Comparison of ENCODE assay signal across 21 mouse cellular contexts in genomic region chr19:46794181-46794580, GRCm38 (mm10). TPM values are rescaled to one million over a fixed set of nuclear protein-coding genes. Genes with fewer than 3 reads are reported as not detected.
DNase-seq lines count a peak whose midpoint lies in the region; ATAC-seq lines count a peak whose summit lies in the region.
"Had no signal": no experiment of that assay in that cellular context is flagged by ENCODE, and none has a peak within 500 bp of the region (broad histone marks: within the 10 kb centered on the region; RNA-seq: fewer than 3 reads in every experiment).

No protein-coding gene starts in this region.

- DNase-seq in embryonic facial prominence, embryonic 11.5 days (ENCODE audit: low spot score) = peak; percentile 30
- no peak for DNase-seq in embryonic facial prominence, embryonic 10.5 days (ENCODE audit: low spot score)
- DNase-seq in embryonic facial prominence, embryonic 14.5 days (ENCODE audit: low spot score) = peak; percentile 44
- DNase-seq in retina, adult 2 months (ENCODE audit: low read depth, low spot score) = peak; percentile 47
- DNase-seq in retina, postnatal 1 day = peak; percentile 67
- DNase-seq in cerebellum, adult 11-12 months = no peak
- DNase-seq in forebrain, embryonic 11.5 days (ENCODE audit: low spot score) = no peak
- no peak for DNase-seq in liver, embryonic 11.5 days (ENCODE audit: low spot score)
- DNase-seq: adrenal gland, adult 2 months; adrenal gland, postnatal 10 days; adrenal gland, postnatal 25 days; cerebellum, adult 11 months; cerebellum, adult 2 months; cerebellum, adult 9-10 months; cerebellum, postnatal 10 days; cerebellum, postnatal 36 days; embryo, embryonic 11 days had no signal

- 34% methylated on average over 8 of the region's 8 CpGs for WGBS in embryonic facial prominence, embryonic 11.5 days
- WGBS in embryonic facial prominence, embryonic 10.5 days = 42% methylated on average over 8 of the region's 8 CpGs
- WGBS in embryonic facial prominence, embryonic 14.5 days = 29% methylated on average over 8 of the region's 8 CpGs
- 84% methylated on average over 8 of the region's 8 CpGs for WGBS in forebrain, embryonic 11.5 days
- 72% methylated on average over 8 of the region's 8 CpGs for WGBS in liver, embryonic 11.5 days

- no peak overlapping the region for H3K9ac ChIP-seq in embryonic facial prominence, embryonic 11.5 days (replicated peaks; ENCODE audit: low read length)
- no peak overlapping the region for H3K9ac ChIP-seq in embryonic facial prominence, embryonic 14.5 days (ENCODE audit: low read depth, low read length)
- no peak overlapping the region for H3K9ac ChIP-seq in forebrain, embryonic 11.5 days (ENCODE audit: low read length)
- no peak overlapping the region for H3K9ac ChIP-seq in liver, embryonic 11.5 days (ENCODE audit: low read depth, low read length)
- H3K9ac ChIP-seq: embryonic facial prominence, embryonic 13.5 days; forebrain, embryonic 12.5 days had no signal

- no peak overlapping the region for H3K4me3 ChIP-seq in embryonic facial prominence, embryonic 11.5 days (ENCODE audit: low read depth, low read length)
- H3K4me3 ChIP-seq in embryonic facial prominence, embryonic 10.5 days = no peak overlapping the region
- H3K4me3 ChIP-seq in embryonic facial prominence, embryonic 14.5 days (ENCODE audit: low read depth, low read length) = no peak overlapping the region
- H3K4me3 ChIP-seq in forebrain, embryonic 11.5 days (ENCODE audit: low read depth, low read length) = no peak overlapping the region
- no peak overlapping the region for H3K4me3 ChIP-seq in liver, embryonic 11.5 days (ENCODE audit: low read depth, low read length)
- H3K4me3 ChIP-seq: embryonic facial prominence, embryonic 13.5 days; forebrain, embryonic 12.5 days had no signal

- H3K4me1 ChIP-seq in embryonic facial prominence, embryonic 11.5 days (ENCODE audit: control insufficient read depth, insufficient read depth, low read length) = no peaks in the 10 kb centered on the region
- H3K4me1 ChIP-seq in embryonic facial prominence, embryonic 10.5 days = peaks cover 15% of the 10 kb centered on the region
- peaks cover 10% of the 10 kb centered on the region for H3K4me1 ChIP-seq in embryonic facial prominence, embryonic 14.5 days (ENCODE audit: control insufficient read depth, insufficient read depth, low read length)
- H3K4me1 ChIP-seq in forebrain, embryonic 11.5 days (replicated peaks; ENCODE audit: control insufficient read depth, insufficient read depth, low read length) = no peaks in the 10 kb centered on the region
- H3K4me1 ChIP-seq in liver, embryonic 11.5 days (replicated peaks; ENCODE audit: control insufficient read depth, insufficient read depth, low read length) = no peaks in the 10 kb centered on the region

- H3K27ac ChIP-seq in embryonic facial prominence, embryonic 11.5 days (replicated peaks; ENCODE audit: low read depth, low read length) = no peak overlapping the region
- H3K27ac ChIP-seq in embryonic facial prominence, embryonic 10.5 days (replicated peaks) = no peak overlapping the region
- no peak overlapping the region for H3K27ac ChIP-seq in embryonic facial prominence, embryonic 14.5 days (replicated peaks; ENCODE audit: low read depth, low read length)
- no peak overlapping the region for H3K27ac ChIP-seq in forebrain, embryonic 11.5 days (ENCODE audit: low read depth, low read length)
- H3K27ac ChIP-seq in liver, embryonic 11.5 days (ENCODE audit: low read depth, low read length) = no peak overlapping the region
- H3K27ac ChIP-seq: embryonic facial prominence, embryonic 13.5 days; forebrain, embryonic 12.5 days had no signal

- no peaks in the 10 kb centered on the region for H3K9me3 ChIP-seq in embryonic facial prominence, embryonic 11.5 days (replicated peaks; ENCODE audit: control insufficient read depth, low read length)
- H3K9me3 ChIP-seq in embryonic facial prominence, embryonic 10.5 days = no peaks in the 10 kb centered on the region
- H3K9me3 ChIP-seq in embryonic facial prominence, embryonic 14.5 days (ENCODE audit: control insufficient read depth, low read length) = no peaks in the 10 kb centered on the region
- H3K9me3 ChIP-seq in forebrain, embryonic 11.5 days (ENCODE audit: control insufficient read depth, low read length) = no peaks in the 10 kb centered on the region
- no peaks in the 10 kb centered on the region for H3K9me3 ChIP-seq in liver, embryonic 11.5 days (ENCODE audit: control insufficient read depth, low read length)
- H3K9me3 ChIP-seq: embryonic facial prominence, embryonic 13.5 days; forebrain, embryonic 12.5 days had no signal

- H3K4me2 ChIP-seq in embryonic facial prominence, embryonic 11.5 days (ENCODE audit: low read depth, low read length) = no peak overlapping the region
- no peak overlapping the region for H3K4me2 ChIP-seq in embryonic facial prominence, embryonic 14.5 days (ENCODE audit: low read depth, low read length)
- no peak overlapping the region for H3K4me2 ChIP-seq in forebrain, embryonic 11.5 days (ENCODE audit: low read depth, low read length, severe bottlenecking)
- H3K4me2 ChIP-seq in liver, embryonic 11.5 days = no peak overlapping the region
- H3K4me2 ChIP-seq: embryonic facial prominence, embryonic 13.5 days; forebrain, embryonic 12.5 days had no signal

- no peaks in the 10 kb centered on the region for H3K36me3 ChIP-seq in embryonic facial prominence, embryonic 11.5 days (replicated peaks; ENCODE audit: control insufficient read depth, insufficient read depth, low read depth, low read length)
- no peaks in the 10 kb centered on the region for H3K36me3 ChIP-seq in embryonic facial prominence, embryonic 10.5 days (replicated peaks)
- H3K36me3 ChIP-seq in embryonic facial prominence, embryonic 14.5 days (ENCODE audit: control insufficient read depth, insufficient read depth, low read length) = no peaks in the 10 kb centered on the region
- no peaks in the 10 kb centered on the region for H3K36me3 ChIP-seq in forebrain, embryonic 11.5 days (ENCODE audit: control insufficient read depth, insufficient read depth, low read length)
- no peaks in the 10 kb centered on the region for H3K36me3 ChIP-seq in liver, embryonic 11.5 days (ENCODE audit: control insufficient read depth, insufficient read depth, low read length)
- H3K36me3 ChIP-seq: embryonic facial prominence, embryonic 13.5 days; forebrain, embryonic 12.5 days had no signal

- ATAC-seq in embryonic facial prominence, embryonic 11.5 days (replicated peaks; ENCODE audit: insufficient number of reproducible peaks, low FRiP score, low TSS enrichment, low read depth) = no peak
- ATAC-seq in embryonic facial prominence, embryonic 14.5 days (ENCODE audit: low read depth) = no peak
- no peak for ATAC-seq in forebrain, embryonic 11.5 days (replicated peaks; ENCODE audit: low FRiP score)
- no peak for ATAC-seq in liver, embryonic 11.5 days (replicated peaks; ENCODE audit: low FRiP score)
- ATAC-seq: forebrain, embryonic 14.5 days; forebrain, embryonic 16.5 days had no signal

- H3K27me3 ChIP-seq in embryonic facial prominence, embryonic 11.5 days (ENCODE audit: control insufficient read depth, insufficient read depth, low read length) = no peaks in the 10 kb centered on the region
- no peaks in the 10 kb centered on the region for H3K27me3 ChIP-seq in embryonic facial prominence, embryonic 10.5 days (replicated peaks; ENCODE audit: low read depth, poor library complexity, severe bottlenecking)
- no peaks in the 10 kb centered on the region for H3K27me3 ChIP-seq in embryonic facial prominence, embryonic 14.5 days (replicated peaks; ENCODE audit: control insufficient read depth, insufficient read depth, low read length)
- H3K27me3 ChIP-seq in forebrain, embryonic 11.5 days (ENCODE audit: control insufficient read depth, insufficient read depth, low read length) = no peaks in the 10 kb centered on the region
- H3K27me3 ChIP-seq in liver, embryonic 11.5 days (replicated peaks; ENCODE audit: control insufficient read depth, insufficient read depth, low read length) = no peaks in the 10 kb centered on the region
- H3K27me3 ChIP-seq: embryonic facial prominence, embryonic 13.5 days; forebrain, embryonic 12.5 days had no signal

RNA-seq across cellular contexts. Expression of gene Cnnm2, which starts 32.8 kb away (rescaled TPM):
- 3.6 and 3.8 TPM in 2 replicates for polyA plus RNA-seq in embryonic facial prominence, embryonic 11.5 days (2014; fragmentation: Nextera tagmentation; extraction: Ambion mirVana)
- 2.3 and 3.0 TPM in 2 replicates for polyA plus RNA-seq in embryonic facial prominence, embryonic 10.5 days (2016; fragmentation: Nextera tagmentation; extraction: Ambion mirVana)
- 4.2 and 5.1 TPM in 2 replicates for polyA plus RNA-seq in embryonic facial prominence, embryonic 14.5 days (2014; fragmentation: Nextera tagmentation; extraction: Ambion mirVana)
- 3.2 and 3.8 TPM in 2 replicates for polyA plus RNA-seq in forebrain, embryonic 11.5 days (2014; fragmentation: Nextera tagmentation; extraction: Ambion mirVana)
- 1.9 and 2.6 TPM in 2 replicates for polyA plus RNA-seq in liver, embryonic 11.5 days (2014; fragmentation: Nextera tagmentation; extraction: Ambion mirVana)

Comparison
In these comparisons a context has a peak if more than half of its experiments do, and no peak if none do; other contexts are left out.
1. DNase-seq: peak in embryonic facial prominence, embryonic 11.5 days (single experiment), embryonic facial prominence, embryonic 14.5 days (single experiment), retina, adult 2 months (single experiment) and retina, postnatal 1 day (single experiment); none in embryonic facial prominence, embryonic 10.5 days (single experiment), cerebellum, adult 11-12 months (single experiment), forebrain, embryonic 11.5 days (single experiment) and liver, embryonic 11.5 days (single experiment).